Mouse (Mus musculus): ENCODE measurements around the gene Frmpd4. TPM values are rescaled to one million over a fixed set of nuclear protein-coding genes. Genes with fewer than 3 reads are reported as not detected.
A peak's percentile ranks its signal among the peaks of the same experiment; 100 is the strongest.

The Frmpd4 gene
- total RNA-seq, 2 experiments from 2014 or later, result 41.6 to 50.6 TPM

- no peak for DNase-seq (ENCODE audit: low spot score in 2 of 2)
- intact Hi-C loops (cut with DNase I), result no loop called here
Observed at GRCm38 (mm10) chrX:168163001-168163400, 414.0 kb downstream of the Frmpd4 start.

- intact Hi-C loops (cut with DNase I), result no loop called here
- DNase-seq (ENCODE audit: low spot score in 2 of 2), result no peak
Observed at GRCm38 (mm10) chrX:168158866-168159265, 418.2 kb downstream of the Frmpd4 start.

GRCm38 (mm10) chrX:168141051-168141450 lies 436.0 kb downstream of the Frmpd4 start:
- intact Hi-C loops (cut with DNase I), result no loop called here
- no peak for DNase-seq (ENCODE audit: low spot score in 2 of 2)

GRCm38 (mm10) chrX:168124043-168124442 lies 453.0 kb downstream of the Frmpd4 start:
- DNase-seq (ENCODE audit: low spot score in 2 of 2), result peak in 1 of 2 experiments; percentile 10
- intact Hi-C loops (cut with DNase I), result loop anchor here (10.0 kb wide), 1 partner anchor 629 kb away; no protein-coding TSS in a partner anchor

GRCm38 (mm10) chrX:168123589-168123965 lies 453.5 kb downstream of the Frmpd4 start:
- DNase-seq (ENCODE audit: low spot score in 2 of 2), result peak in 1 of 2 experiments; percentile 47
- intact Hi-C loops (cut with DNase I), result loop anchor here (10.0 kb wide), 1 partner anchor 629 kb away; no protein-coding TSS in a partner anchor

- intact Hi-C loops (cut with DNase I), result loop anchor here (10.0 kb wide), 1 partner anchor 628 kb away; no protein-coding TSS in a partner anchor
- DNase-seq (ENCODE audit: low spot score in 2 of 2), result peak; percentile 32 to 34
Observed at GRCm38 (mm10) chrX:168122806-168123588, 454.0 kb downstream of the Frmpd4 start.

GRCm38 (mm10) chrX:168041589-168041988 lies 535.4 kb downstream of the Frmpd4 start:
- no peak for DNase-seq (ENCODE audit: low spot score in 2 of 2)
- intact Hi-C loops (cut with DNase I), result no loop called here

- DNase-seq (ENCODE audit: low spot score in 2 of 2), result no peak
Observed at GRCm38 (mm10) chrX:168020574-168021145, 556.4 kb downstream of the Frmpd4 start.

GRCm38 (mm10) chrX:168017792-168018191 lies 559.2 kb downstream of the Frmpd4 start:
- intact Hi-C loops (cut with DNase I), result no loop called here
- no peak for DNase-seq (ENCODE audit: low spot score in 2 of 2)

More at GRCm38 (mm10) chrX:168020574-168021145, 556.4 kb downstream of the Frmpd4 start:
- intact Hi-C loops (cut with DNase I), result no loop called here

GRCm38 (mm10) chrX:167984835-167985234 lies 592.2 kb downstream of the Frmpd4 start:
- DNase-seq (ENCODE audit: low spot score in 2 of 2), result no peak
- intact Hi-C loops (cut with DNase I), result no loop called here

- intact Hi-C loops (cut with DNase I), result no loop called here
Observed at GRCm38 (mm10) chrX:167951207-167951606, 625.8 kb downstream of the Frmpd4 start.

GRCm38 (mm10) chrX:167909483-167909882 lies 667.5 kb downstream of the Frmpd4 start:
- no peak for DNase-seq (ENCODE audit: low spot score in 2 of 2)
- intact Hi-C loops (cut with DNase I), result no loop called here

More at GRCm38 (mm10) chrX:167951207-167951606, 625.8 kb downstream of the Frmpd4 start:
- DNase-seq (ENCODE audit: low spot score in 2 of 2), result no peak

- intact Hi-C loops (cut with DNase I), result no loop called here
- no peak for DNase-seq (ENCODE audit: low spot score in 2 of 2)
Observed at GRCm38 (mm10) chrX:167901046-167901445, 676.0 kb downstream of the Frmpd4 start.

- intact Hi-C loops (cut with DNase I), result no loop called here
- DNase-seq (ENCODE audit: low spot score in 2 of 2), result peak in 1 of 2 experiments; percentile 7
Observed at GRCm38 (mm10) chrX:167854821-167855220, 722.2 kb downstream of the Frmpd4 start.

GRCm38 (mm10) chrX:167832543-167832942 lies 744.5 kb downstream of the Frmpd4 start:
- intact Hi-C loops (cut with DNase I), result no loop called here
- no peak for DNase-seq (ENCODE audit: low spot score in 2 of 2)

- DNase-seq (ENCODE audit: low spot score in 2 of 2), result peak in 1 of 2 experiments; percentile 8
- intact Hi-C loops (cut with DNase I), result no loop called here
Observed at GRCm38 (mm10) chrX:167828456-167828855, 748.6 kb downstream of the Frmpd4 start.

- no peak for DNase-seq (ENCODE audit: low spot score in 2 of 2)
Observed at GRCm38 (mm10) chrX:167817363-167817762, 759.7 kb downstream of the Frmpd4 start.

GRCm38 (mm10) chrX:167810120-167810519 lies 766.9 kb downstream of the Frmpd4 start:
- intact Hi-C loops (cut with DNase I), result no loop called here
- DNase-seq (ENCODE audit: low spot score in 2 of 2), result no peak

More at GRCm38 (mm10) chrX:167817363-167817762, 759.7 kb downstream of the Frmpd4 start:
- intact Hi-C loops (cut with DNase I), result no loop called here

GRCm38 (mm10) chrX:167808572-167808971 lies 768.5 kb downstream of the Frmpd4 start:
- intact Hi-C loops (cut with DNase I), result no loop called here
- no peak for DNase-seq (ENCODE audit: low spot score in 2 of 2)

- DNase-seq (ENCODE audit: low spot score in 2 of 2), result no peak
- intact Hi-C loops (cut with DNase I), result no loop called here
Observed at GRCm38 (mm10) chrX:167788737-167789136, 788.3 kb downstream of the Frmpd4 start.

- intact Hi-C loops (cut with DNase I), result no loop called here
- no peak for DNase-seq (ENCODE audit: low spot score in 2 of 2)
Observed at GRCm38 (mm10) chrX:167783526-167783925, 793.5 kb downstream of the Frmpd4 start.
